Mouse (Mus musculus) thymus, adult 2 months (tissue): ENCODE data around the gene Aurkb.

Experiments
- CTCF ChIP-seq: fragments of 200-500 bp; IDR thresholded peaks from 2 replicates; pipeline ENCODE4 v1.5.1; 2012; ENCODE audit warnings: mild to moderate bottlenecking, control low read depth, low read length, moderate library complexity, borderline replicate concordance; ENCODE audit not compliant: control insufficient read depth, poor library complexity, insufficient read depth; ENCODE audit errors: extremely low read depth
- POLR2A ChIP-seq: fragments of 200-500 bp; IDR thresholded peaks from 2 replicates; pipeline ENCODE4 v1.6.1; 2012; ENCODE audit warnings: mild to moderate bottlenecking, low read length, control low read depth, moderate library complexity; ENCODE audit not compliant: control insufficient read depth, poor library complexity, insufficient read depth; ENCODE audit errors: extremely low read depth

DNA sequence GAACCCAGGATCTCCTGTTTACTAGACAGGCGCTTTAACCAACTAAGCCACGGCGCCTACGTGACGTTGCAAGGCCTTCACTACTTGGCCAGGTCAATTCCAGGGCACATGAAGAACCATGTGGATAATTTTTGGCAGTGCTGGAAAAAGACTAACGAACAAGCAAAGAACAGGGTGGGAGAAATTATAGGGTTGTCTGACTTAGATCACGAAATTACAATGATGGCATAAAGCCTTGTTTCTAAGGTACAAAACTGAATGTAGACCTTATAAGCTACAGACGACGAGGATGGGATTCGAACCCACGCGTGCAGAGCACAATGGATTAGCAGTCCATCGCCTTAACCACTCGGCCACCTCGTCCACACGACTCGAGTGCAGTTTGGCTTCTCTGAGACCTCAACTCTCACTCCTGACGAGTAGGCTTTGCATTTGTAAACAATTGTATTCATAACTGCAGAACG lies 17.3 kb downstream of the Aurkb start:
- no peak for TF ChIP-seq POLR2A
- no peak for TF ChIP-seq CTCF
